Mouse (Mus musculus) lung, postnatal 25 days (tissue): ENCODE data around the gene Cyp2a5.
"Not testable (repeated sequence)": the region's sequence is repeated elsewhere in the genome, so short reads cannot be mapped to it uniquely, and the experiment has no call there.

Experiments
- DNase-seq: peaks from one replicate; pipeline ENCODE4 v3.0.0; 2022; ENCODE audit warnings: low spot score

The Cyp2a5 gene

DNA sequence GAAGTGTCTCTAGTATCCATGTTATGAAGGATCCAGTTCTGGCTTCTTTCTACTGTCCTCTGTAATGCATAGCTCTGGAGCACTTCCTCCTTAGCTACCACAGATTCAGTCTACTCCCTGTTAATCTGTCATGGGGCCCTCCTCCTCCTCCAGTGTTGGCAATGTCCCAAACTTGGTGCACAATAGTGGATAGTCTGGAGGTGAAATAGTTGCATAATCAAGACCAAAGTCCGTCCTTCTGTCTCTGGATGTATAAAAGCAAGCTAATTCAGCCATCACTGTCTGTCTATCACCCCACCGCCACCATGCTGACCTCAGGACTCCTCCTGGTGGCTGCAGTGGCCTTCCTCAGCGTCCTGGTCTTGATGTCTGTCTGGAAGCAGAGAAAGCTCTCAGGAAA, at the start of gene Cyp2a5:
Cyp2a5 (plus strand) TSS at position 247 of the 400 bp plus-strand sequence.
- DNase-seq = not testable (repeated sequence)

DNA sequence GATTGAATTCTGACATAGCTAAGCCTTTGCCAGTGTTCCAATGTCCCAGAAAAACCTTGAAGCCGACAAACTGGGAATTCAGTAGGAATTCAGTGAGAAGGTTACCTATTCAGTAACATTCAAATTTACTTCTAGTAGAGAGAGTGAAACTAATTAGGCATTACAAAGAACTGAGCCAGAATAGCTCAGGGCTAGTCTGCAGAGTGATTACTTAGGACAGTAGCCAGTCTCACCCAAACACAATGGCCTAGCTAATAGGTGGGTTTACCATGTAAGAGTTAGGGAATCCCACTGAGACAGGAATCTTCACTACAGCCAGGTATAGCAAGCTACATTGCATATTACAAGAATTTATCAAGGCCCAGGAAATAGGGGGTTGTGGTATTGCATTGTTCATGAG, 49.1 kb upstream of the Cyp2a5 start:
- DNase-seq = not testable (repeated sequence)

DNA sequence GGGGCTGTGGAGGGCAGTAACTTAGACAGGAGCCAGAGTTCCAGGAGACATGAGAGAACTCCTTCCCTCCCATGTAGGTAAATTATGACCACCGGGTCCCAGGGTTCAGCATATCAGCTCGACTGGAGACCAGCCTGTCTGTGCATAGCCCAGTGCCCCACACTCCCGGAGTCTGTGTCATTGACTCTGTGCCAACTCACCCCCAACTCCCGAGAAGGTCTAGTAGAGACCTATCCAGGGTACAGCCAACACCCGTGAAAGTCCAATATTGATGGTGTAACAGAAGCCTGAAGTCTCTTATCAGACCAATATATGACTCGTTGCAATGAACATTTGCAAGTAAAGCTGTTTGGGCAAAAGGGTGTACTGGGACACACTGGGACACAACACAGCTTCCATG, 45.1 kb upstream of the Cyp2a5 start:
- no peak for DNase-seq

DNA sequence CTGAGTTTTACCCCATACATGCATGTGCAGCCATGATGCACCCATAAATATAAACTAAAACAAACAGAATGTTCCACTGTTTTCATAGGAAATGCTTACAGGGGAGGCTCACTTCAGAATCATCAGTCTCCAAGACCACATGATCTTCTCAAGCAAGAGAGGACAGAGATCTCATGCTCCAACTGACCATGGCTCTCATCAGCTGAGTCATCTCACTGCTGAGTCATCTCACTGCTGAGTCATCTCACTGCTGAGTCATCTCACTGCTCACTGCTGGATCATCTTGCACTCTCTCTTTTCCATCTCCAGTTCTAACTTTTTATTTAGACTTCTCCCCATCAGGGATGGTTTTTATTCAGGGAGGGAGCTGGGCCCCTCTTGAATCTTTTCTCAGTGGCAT, 35.0 kb upstream of the Cyp2a5 start:
- no peak for DNase-seq

DNA sequence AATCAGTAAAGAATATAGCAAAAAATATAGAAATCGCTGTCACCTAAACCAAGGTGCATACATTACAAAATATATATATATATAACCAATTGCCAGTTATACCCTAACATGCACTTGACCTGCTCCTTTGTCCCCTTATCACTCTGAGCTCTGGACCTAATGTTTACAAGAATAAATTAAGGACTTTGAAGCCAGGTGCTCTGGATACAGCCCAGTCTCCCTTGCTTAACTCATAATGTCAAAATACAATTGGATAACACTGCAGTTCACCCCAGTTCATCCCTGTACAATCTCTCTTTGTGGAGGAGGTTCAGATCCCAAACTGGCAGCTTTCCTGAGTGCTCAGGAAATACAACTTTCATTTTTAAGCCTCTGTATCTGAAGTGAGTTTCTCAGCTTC, 34.1 kb upstream of the Cyp2a5 start:
- no peak for DNase-seq

DNA sequence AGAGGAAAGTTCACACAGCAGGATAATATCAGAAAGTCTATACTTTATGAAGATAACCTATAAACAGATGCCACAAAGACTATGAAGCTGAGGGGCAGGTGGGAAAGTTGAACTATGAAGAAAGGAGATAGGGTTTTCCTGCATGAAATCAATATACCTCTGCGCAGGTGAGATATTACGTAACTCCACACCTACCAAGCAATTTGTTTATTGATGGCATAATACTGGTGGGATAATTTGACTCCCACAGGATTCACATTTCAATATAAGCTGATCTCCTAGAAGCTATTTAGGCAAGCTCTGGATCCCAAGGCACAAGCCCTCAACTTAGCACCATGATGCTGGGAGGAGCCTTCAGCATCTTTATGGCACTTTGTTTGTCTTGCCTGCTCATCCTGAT, 26.5 kb upstream of the Cyp2a5 start, which contains the start of gene Cyp2g1:
Cyp2g1 (plus strand) TSS at position 301 of the 400 bp plus-strand sequence.
- no peak for DNase-seq

DNA sequence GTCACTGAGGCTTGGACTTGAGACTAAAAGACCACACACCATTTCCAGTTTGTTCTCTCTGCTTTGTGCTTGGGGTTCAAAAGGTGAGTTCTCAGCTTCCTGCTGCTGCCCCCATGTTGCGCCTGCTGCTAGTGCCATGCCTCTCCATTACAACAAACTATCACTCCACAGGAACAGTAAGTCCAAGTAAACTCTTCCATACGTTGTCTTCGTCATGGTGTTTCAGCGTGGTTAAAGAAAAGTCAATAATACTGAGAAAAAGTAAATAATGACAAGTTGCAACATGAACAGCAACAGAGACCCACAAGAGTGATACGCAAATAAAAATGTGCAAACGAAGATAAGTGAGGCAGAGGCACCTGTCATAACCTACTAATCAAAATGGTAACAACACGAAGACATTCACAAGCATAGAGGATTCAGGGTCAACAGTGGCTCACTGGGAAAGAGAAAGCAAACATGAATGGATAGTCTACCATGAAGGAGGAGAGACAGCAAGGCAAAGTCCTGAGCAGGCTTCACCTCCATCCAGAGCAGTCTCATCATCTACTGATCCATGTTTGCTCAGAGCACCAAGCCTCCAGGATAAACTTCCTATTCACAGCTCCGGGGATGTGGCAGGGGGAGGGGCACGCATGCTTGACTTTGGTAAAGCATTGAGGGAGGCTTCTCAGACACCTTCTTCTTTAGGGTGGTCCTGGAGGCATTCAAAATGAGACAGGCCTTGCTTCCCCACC, 3.4 kb upstream of the Cyp2a5 start:
- DNase-seq = not testable (repeated sequence)

DNA sequence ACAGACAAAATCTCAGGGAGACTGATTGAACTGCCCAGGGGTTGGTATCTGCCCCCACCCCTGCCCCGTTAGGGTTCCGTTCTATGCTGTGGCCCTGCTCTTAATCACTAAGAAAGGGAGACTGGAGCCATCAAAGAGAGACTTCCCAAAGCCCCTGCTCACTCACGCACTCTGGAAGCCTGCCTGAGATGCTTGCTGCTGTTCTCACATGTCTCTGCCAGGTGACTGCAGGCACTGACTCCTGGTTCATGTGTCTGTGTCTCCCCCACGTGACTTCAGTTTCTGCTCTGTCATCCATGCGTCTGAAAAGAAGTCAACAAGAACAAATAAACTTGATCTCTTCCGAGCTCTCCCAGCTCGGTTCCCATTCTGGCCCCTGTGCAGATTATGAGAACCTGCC, 2.4 kb upstream of the Cyp2a5 start:
- not testable (repeated sequence) for DNase-seq

DNA sequence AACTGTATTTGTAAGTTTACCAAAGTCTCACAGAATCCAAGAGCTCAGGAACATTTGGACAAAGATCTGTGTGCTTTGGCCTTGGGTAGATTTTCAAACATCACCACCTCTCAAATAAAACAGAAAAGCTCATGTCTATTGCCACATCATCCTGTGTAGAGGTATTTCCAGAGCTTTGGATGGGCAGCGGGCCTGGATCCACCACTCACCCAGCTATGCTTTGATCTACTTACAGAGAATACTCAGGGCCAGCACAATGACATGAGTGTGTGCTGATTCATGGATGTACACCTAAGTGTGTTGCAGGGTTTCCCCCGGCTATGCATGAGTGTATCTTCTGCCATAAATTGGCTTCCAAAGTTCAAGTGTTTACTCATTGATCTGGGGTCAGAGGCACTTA, 8.3 kb downstream of the Cyp2a5 start:
- not testable (repeated sequence) for DNase-seq

DNA sequence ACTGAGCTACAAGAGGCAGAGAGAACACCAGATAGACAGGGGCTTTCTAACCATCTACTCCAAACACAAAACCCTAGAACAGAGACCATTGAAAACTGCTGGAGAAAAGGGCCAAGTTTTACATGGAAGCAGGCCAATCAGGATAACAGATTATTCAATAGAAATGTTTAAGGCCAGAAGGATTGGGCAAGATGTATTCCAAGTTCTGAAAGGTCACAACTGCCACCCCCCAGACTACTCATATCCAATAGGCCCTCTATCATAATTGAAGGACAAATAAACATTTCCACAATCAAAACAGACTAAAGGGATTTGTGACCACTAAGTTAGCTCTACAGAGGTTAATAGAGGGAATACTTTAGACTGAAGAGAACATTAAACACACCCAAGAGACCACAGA, 15.0 kb downstream of the Cyp2a5 start:
- peak; percentile 26 for DNase-seq

DNA sequence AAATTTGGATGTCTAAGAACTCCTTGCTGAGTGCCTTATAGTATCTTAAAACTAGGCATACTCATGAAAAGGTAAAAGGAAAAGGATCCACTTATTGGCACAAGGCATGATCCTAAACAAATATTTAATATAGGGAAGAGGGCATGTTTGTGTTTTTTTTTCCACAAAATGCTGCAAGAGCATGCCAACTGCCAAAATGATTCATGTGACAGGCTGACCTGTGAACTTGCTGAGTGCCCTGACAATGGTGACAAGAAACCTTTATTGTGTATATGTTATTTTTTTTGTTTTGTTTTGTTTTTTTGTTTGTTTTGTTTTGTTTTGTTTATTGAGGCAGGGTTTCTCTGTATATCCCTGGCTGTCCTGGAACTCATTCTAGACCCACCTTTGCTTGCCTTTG, 43.5 kb downstream of the Cyp2a5 start:
- not testable (repeated sequence) for DNase-seq

DNA sequence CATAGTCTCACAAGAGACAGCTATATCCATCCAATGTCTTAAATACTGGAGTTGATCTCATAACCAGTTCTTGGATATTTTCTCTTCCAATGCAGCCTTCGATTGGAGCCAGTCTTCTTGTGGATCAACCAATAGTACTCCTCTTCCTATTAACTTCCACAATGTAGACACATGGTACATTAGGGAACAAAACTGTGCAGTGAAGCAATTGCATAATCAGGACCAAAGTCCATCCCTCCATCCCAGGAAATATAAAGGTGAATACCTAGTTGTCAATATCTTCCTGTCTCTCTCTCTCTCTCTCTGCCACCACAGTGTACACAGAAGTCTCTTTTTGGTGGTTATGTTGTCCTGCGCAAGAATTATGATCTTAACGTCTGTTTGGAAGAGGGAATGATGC, 45.5 kb downstream of the Cyp2a5 start:
- not testable (repeated sequence) for DNase-seq
